Mouse (Mus musculus) heart, postnatal 0 days (tissue): Measurements from ENCODE around the gene Camsap2.

Experiments
- CTCF ChIP-seq: IDR thresholded peaks from 2 replicates; pipeline ENCODE4 v1.5.1; 2016; ENCODE audit warnings: antibody characterized with exemption, control low read depth, low read depth
- EP300 ChIP-seq: IDR thresholded peaks from 2 replicates; pipeline ENCODE4 v1.6.1; 2016; ENCODE audit warnings: antibody characterized with exemption, low read depth

DNA sequence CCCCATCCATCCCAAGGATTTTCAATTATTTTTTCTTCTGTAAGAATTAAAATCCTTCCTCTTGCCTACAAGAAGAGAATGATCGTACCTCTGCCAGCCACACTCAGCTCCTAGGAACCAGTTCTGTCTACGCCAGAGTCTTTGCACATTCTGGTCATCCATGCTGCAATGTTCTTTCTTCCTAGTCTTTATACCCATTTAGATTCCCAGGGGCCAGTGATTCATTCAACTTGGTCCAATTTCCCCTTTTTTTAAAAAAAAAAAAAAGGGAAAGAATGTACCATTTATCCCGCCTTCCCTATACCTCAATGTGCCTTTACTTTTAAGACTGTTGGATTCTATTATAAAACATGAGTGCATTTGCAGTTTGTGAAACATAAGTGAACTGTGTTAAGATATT is 12.4 kb downstream of the Camsap2 start:
- TF ChIP-seq CTCF, result no peak
- TF ChIP-seq EP300, result no peak
